Mouse (Mus musculus): Measurements from ENCODE around the gene Selenoh. TPM values are rescaled to one million over a fixed set of nuclear protein-coding genes. Genes with fewer than 3 reads are reported as not detected.

Gene Selenoh
- 10 to 100 TPM; 31.7 to 39.6 TPM for total RNA-seq (2021)

DNA sequence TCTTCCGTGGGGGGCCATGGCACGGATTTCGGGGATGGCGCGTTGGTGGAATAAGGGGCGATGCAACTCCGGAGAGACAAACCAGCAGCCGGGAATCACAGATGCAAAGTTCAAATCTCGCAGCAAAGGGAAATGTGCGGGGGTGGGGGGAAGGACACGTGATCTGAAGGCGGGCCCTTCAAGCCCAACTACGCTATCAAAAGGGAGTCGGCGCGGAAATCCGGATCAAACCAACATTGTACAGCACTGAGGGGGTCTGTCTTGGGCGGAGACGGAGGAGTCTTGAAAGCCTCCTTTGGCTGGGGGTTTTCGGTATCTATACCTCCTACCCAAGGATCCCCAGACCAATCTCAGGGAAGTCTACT, at the start of gene Selenoh:
TSS of gene Selenoh (minus strand) at position 202 of the 365 bp plus-strand sequence.
- intact Hi-C loops (cut with DNase I), result loop anchor here (1.0 kb wide), 1 partner anchor 128 kb away; the partner anchor contains the start of gene Ube2l6
- peak; percentile 86 to 94 for DNase-seq (ENCODE audit: low spot score in 2 of 2)

- intact Hi-C loops (cut with DNase I), result loop anchor here (5.0 kb wide), 3 partner anchors 80 to 330 kb away; partner anchors contain the start of genes Rtn4rl2, Tnks1bp1 and Ube2l6
- DNase-seq (ENCODE audit: low spot score in 2 of 2), result no peak
Measured at GRCm38 (mm10) chr2:84717357-84717756, 46.8 kb upstream of the Selenoh start.

DNA sequence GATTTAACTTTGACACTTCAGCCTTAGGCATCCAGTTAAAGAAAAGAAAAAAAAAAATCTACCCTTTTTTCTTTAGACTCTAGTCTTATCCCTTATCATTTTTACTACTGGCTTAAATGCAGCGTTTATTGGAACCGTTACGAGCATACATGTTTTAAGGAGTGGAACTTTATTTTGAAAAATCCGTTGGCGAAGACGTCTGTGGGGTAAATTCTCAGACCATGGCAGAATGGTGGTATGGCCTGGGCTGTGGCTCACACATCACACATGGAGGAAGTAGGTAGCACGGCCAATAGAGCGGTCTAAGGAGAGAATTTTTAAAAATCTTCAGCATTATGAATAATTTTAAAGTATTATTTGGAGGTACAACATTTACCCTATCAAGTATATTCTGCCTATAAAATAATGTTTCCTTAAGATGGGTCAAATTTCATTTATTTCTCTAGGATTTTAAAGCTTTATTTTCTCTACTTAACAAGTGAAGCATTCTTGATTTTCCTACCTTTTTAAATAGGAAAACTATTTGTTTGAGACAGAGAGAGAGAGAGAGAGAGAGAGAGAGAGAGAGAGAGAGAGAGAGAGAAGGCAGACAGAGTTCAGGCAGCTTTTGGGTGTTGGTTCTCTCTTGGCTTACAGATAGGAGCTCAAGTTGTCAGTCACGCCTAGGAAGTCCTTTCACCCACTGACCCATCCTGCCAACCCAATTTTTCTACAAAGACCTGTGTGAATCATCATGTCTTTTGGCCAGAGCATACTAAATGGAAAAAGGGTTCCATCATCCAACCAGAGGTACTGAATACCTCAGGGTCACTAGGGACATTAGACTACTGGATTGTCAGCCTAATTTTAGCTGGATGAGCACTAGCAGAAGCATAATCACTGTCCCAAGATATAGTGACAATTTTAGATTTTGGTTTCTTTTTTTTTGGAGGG, 46.1 kb upstream of the Selenoh start:
- no peak for DNase-seq (ENCODE audit: low spot score in 2 of 2)
- intact Hi-C loops (cut with DNase I), result loop anchor here (5.0 kb wide), 3 partner anchors 81 to 331 kb away; partner anchors contain the start of genes Rtn4rl2, Tnks1bp1 and Ube2l6

DNA sequence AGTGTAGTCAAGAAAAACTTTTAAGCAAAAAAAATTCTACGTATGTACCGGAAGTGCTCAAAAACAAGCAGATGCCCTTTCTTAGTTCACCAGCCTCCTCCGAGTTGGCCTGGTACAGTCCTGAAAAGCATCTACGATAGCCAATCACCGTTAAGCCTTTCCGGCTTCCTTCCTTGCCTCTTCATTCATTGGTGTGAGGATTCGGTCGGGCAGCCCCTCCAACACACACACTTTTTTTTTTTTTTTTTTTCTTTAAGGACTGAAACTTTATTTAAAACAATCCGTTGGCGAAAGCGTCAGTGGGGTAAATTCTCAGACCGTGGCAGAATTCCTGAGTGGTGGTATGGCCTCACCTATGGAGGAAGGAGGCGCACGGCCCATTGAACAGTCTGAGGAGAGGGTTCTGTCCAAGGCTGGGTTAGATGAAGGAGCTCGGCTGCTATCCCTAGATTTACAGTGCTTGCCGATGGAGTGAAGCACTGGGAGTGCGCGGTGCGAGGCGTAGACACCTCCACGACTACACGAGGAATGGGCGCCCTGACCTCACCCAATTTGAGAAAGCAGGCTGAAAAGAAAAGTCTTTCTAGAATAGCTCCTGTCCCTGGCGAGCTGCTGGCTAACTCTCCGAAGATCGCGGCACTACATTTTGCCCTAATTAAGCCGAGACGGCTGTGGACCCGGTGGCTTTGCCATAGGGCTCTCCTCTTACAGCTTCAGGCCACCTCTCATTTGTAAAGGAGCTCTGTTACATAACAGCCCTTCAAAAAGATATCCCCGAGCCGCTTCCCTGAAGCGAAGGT, 45.2 kb upstream of the Selenoh start:
- DNase-seq (ENCODE audit: low spot score in 2 of 2), result peak; percentile 67 to 97
- intact Hi-C loops (cut with DNase I), result loop anchor here (1.0 to 5.0 kb wide), 4 partner anchors 12 to 332 kb away; partner anchors contain the start of genes Clp1, Rtn4rl2, Tnks1bp1 and Ube2l6

- peak; percentile 99 for DNase-seq (ENCODE audit: low spot score in 2 of 2)
- intact Hi-C loops (cut with DNase I), result loop anchor here (1.0 to 5.0 kb wide), 4 partner anchors 12 to 332 kb away; partner anchors contain the start of genes Clp1, Rtn4rl2, Tnks1bp1 and Ube2l6
Measured at GRCm38 (mm10) chr2:84714811-84715561, 44.4 kb upstream of the Selenoh start, which contains the start of gene Zdhhc5. Gene Zdhhc5 (minus strand): TSS chr2:84715180.

- DNase-seq (ENCODE audit: low spot score in 2 of 2), result no peak
Measured at GRCm38 (mm10) chr2:84714422-84714810, 43.8 kb upstream of the Selenoh start.

GRCm38 (mm10) chr2:84711898-84712297, 41.3 kb upstream of the Selenoh start:
- no peak for DNase-seq (ENCODE audit: low spot score in 2 of 2)
- intact Hi-C loops (cut with DNase I), result no loop called here

More at GRCm38 (mm10) chr2:84714422-84714810, 43.8 kb upstream of the Selenoh start:
- intact Hi-C loops (cut with DNase I), result no loop called here

DNA sequence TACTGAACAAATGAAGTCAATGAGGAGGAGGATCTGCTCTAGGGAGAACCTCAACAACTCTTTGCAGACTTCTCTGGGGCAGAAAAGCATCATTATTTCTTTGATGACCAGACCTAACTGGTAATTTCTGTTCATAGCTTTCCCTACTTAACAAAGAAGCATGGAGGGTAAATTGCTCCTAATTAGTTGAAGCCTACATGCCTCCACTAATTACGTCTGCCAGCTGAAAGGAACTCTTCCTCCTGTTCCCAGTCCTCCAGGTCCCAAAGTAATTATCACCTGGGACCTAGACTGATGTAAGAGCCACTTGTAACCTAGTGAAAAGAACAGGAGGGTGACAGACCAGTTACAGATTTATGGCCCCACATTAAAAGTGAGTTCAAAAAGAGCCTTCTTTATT, 37.0 kb upstream of the Selenoh start:
- no peak for DNase-seq (ENCODE audit: low spot score in 2 of 2)
- intact Hi-C loops (cut with DNase I), result no loop called here

- intact Hi-C loops (cut with DNase I), result no loop called here
- DNase-seq (ENCODE audit: low spot score in 2 of 2), result no peak
Measured at GRCm38 (mm10) chr2:84705295-84705694, 34.7 kb upstream of the Selenoh start.

- intact Hi-C loops (cut with DNase I), result no loop called here
- no peak for DNase-seq (ENCODE audit: low spot score in 2 of 2)
Measured at GRCm38 (mm10) chr2:84704329-84704728, 33.8 kb upstream of the Selenoh start.

DNA sequence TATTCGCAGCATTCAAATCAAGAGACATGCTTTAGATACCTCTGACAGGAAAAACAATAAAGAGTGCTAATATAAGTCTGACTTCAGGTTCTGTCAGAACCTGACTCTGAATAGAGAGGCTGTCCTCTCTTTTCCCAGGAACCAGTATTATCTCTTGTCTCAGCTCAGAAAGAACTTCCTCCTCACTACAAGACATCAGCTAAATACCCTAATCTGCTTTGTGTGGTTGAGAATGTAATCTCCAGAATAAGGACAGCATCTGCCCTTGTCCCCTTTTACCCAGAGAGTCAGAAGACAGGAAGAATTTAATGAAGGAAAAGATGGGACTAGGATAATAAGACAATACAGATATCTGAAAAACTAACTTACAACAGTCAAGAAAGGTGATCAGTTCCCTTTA, 32.9 kb upstream of the Selenoh start:
- no peak for DNase-seq (ENCODE audit: low spot score in 2 of 2)
- intact Hi-C loops (cut with DNase I), result no loop called here

DNA sequence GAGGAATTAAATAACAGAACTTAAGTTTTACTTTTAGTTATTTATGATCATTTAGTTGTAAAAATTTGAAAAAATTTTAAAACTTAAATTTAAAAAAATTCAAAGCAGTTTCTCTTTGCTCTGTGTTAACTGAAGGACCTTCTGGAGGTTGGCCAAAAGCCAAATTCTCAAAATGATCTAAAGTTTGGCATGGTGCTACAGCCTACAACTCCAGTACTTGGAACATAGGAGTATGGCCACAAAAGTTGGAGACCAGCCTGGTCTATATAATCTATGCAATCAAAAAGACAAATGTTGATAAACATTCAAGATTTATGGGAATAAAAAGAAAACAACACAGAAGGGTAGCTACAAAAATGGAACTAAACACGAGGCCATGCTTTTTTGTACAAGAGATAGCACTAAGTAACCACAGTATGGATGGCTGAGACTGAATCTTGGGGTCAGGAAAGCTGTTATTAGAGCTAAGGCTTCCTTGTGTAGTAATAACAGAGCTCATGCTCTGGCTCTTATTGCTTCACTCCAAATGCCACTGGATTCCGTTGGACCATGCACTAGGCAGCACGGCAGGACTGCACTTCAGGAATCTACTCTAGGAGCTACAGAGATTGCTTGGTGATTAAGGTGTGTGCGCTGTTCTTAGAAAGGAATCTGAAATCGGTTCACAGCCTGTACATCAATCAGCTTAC, 24.6 kb upstream of the Selenoh start:
- intact Hi-C loops (cut with DNase I), result no loop called here
- DNase-seq (ENCODE audit: low spot score in 2 of 2), result no peak

DNA sequence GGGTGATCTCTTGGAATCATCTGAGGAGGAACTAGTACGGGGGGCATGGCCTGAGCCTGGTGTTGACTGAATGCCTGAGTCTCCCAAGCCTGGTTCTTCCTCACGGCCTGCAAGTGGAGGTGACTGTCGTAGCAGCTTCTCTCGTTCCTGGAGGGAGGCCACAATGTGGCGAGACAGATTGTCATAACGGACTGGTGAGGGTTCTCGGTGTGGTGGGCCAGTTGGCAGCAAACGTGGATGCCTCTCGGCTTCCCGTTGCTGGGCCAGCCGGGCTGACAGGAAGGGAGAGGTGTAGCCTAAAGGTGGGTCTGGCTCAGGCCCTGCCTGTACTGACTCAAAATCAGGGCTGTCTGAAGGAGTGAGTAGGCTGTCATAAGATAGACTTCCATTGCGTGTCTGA, 19.5 kb upstream of the Selenoh start:
- no peak for DNase-seq (ENCODE audit: low spot score in 2 of 2)
- intact Hi-C loops (cut with DNase I), result no loop called here

- DNase-seq (ENCODE audit: low spot score in 2 of 2), result no peak
- intact Hi-C loops (cut with DNase I), result no loop called here
Measured at GRCm38 (mm10) chr2:84688080-84688844, 17.7 kb upstream of the Selenoh start.

GRCm38 (mm10) chr2:84682605-84683183, 12.1 kb upstream of the Selenoh start:
- intact Hi-C loops (cut with DNase I), result no loop called here
- no peak for DNase-seq (ENCODE audit: low spot score in 2 of 2)

- no peak for DNase-seq (ENCODE audit: low spot score in 2 of 2)
- intact Hi-C loops (cut with DNase I), result no loop called here
Measured at GRCm38 (mm10) chr2:84679016-84679415, 8.4 kb upstream of the Selenoh start, which contains the start of gene Tmx2. Gene Tmx2 (minus strand): TSS chr2:84679140.
